In genomic region chr10:41365086-41365485, GRCm38 (mm10) we compare ENCODE assay signal across 13 mouse cellular contexts.
DNase-seq lines count a peak whose midpoint lies in the region.
"Had no signal": no experiment of that assay in that cellular context is flagged by ENCODE, and none has a peak within 500 bp of the region (broad histone marks: within the 10 kb centered on the region; RNA-seq: fewer than 3 reads in every experiment).

No protein-coding gene starts in this region.

- peak; percentile 83 for DNase-seq in heart, adult 11 months
- no peak for DNase-seq in heart, adult 8-10 months (ENCODE audit: low spot score)
- DNase-seq: adrenal gland, adult 2 months; adrenal gland, adult 8-10 months; adrenal gland, postnatal 10 days; adrenal gland, postnatal 14 days; adrenal gland, postnatal 25 days; adrenal gland, postnatal 36 days; B cell, adult 2 months; cerebellum, adult 11 months; cerebellum, adult 11-12 months; cerebellum, adult 18-20 months; cerebellum, adult 2 months had no signal
